Mouse (Mus musculus) heart, adult 8-10 months (tissue): ENCODE measurements around the gene Mrps35. TPM values are rescaled to one million over a fixed set of nuclear protein-coding genes. Genes with fewer than 3 reads are reported as not detected.

ENCODE experiments used
- DNase-seq: peaks from one replicate; pipeline ENCODE4 v3.0.0; 2022; ENCODE audit warnings: low spot score
- total RNA-seq, 4 experiments: library from RNA; stranded (reverse); gene quantifications; 2 replicates each; pipeline ENCODE4 v1.2.4; 2022

Mrps35 gene
- total RNA-seq: 100 to 1,000 TPM; 166 to 193 (median 175) TPM

GRCm38 (mm10) chr6:147042291-147043290 is at the start of gene Mrps35:
Gene Mrps35 (plus strand): TSS chr6:147042764.
- peak; percentile 87 for DNase-seq

DNA sequence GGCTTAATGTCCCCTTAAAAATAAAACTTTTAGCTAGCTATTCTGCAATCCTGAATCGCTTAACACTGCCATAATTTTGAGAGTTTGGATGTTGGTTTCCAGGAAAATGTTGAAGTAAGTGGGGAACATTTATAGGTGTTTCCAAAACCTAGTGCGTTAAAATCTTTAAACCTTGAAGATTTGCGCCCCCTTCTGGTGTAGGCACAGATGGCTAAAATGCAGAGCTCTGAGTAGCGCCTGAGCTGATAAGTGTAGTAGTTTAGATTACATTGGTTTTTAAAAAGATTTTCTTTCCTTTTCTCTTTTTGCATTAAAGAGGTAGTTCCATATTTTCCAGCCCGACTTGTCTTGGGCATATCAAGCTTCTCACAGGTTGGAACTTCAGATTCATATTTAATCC is 48.3 kb upstream of the Mrps35 start:
- peak; percentile 71 for DNase-seq

- no peak for DNase-seq
Measured at GRCm38 (mm10) chr6:146995391-146995790, 47.2 kb upstream of the Mrps35 start.

DNA sequence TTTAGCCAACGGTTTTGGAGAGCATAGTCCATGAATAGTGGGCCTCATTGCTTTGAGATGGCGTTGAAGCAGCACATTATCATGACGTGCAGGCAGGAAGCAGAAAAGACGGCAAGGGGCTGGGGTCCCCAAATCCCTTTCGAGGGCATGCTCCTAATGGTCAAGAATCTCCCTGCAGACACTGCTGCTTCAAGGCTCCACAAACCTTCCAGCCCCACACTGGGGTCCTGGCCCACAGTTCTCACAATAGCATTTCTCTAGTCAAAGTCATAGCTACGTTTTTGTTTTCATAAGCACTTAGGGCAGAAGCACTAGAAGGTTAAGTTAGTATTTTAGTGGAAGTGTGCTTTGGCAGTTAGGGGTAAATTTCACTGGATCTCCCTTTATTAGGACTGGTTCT is 46.7 kb upstream of the Mrps35 start:
- DNase-seq: no peak

DNA sequence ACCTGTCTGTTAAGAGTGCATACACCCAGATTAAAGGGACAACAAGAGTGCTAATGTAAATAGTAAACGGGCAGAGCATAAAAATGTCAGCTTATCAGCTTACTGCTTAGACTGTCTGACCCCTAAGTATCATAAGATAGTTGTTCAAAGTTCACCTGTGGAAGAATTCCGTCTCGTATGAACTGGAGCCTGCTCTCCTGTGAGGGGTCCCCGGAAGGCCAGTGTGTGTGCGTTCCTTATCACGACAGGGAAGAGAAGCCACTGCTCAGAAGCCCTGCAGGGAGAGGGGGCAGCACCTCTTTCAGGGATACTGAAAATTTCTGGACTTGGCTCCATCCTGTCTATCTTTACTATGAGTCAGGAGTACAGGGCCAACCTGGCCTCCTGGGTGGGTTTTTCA is 45.6 kb upstream of the Mrps35 start:
- DNase-seq: no peak

DNA sequence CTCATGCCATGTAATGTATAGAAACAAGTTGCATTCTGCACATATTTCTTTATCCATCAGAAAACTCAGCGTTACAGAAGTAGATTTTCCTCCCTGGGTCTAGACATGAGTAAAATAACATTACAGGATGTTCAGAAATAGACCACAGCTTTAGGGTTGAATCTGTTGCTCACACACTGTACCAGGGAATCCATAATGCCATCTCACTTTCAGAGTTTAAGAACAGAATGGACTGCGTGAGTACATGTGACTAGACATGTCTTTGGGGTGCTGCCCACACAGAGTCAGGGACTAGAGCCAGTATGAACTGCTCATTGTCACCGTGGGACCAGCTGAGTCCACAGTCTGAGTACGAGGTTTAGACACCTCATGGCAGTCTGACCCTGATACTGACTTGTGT is 43.9 kb upstream of the Mrps35 start:
- no peak for DNase-seq

GRCm38 (mm10) chr6:146999302-146999701 is 43.3 kb upstream of the Mrps35 start:
- DNase-seq: no peak

- no peak for DNase-seq
Measured at GRCm38 (mm10) chr6:146999755-147000154, 42.8 kb upstream of the Mrps35 start.

GRCm38 (mm10) chr6:147008148-147008547 is 34.4 kb upstream of the Mrps35 start:
- DNase-seq: no peak

GRCm38 (mm10) chr6:147010358-147010757 is 32.2 kb upstream of the Mrps35 start:
- no peak for DNase-seq

GRCm38 (mm10) chr6:147010811-147011520 is 31.6 kb upstream of the Mrps35 start:
- peak; percentile 12 for DNase-seq

- no peak for DNase-seq
Measured at GRCm38 (mm10) chr6:147011555-147011954, 31.0 kb upstream of the Mrps35 start.

DNA sequence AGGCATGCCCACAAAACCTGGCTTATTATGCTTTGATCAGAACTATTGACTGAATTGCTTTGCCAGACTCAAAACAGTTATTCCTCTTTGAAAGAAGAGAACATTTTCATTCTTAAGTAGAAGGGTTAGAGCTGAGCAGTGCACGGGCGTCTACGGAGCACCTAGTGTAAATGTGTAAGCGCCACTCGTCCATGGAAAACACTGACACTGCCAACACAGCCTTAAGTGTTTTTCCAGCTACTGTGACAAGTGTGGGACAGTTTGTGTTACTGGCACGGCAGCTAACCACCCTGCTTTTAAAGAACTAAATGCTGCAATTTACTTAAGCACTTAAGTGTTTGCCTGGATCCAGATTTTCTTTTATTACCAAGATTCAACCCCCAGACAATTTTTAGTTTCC is 30.6 kb upstream of the Mrps35 start:
- DNase-seq: no peak

DNA sequence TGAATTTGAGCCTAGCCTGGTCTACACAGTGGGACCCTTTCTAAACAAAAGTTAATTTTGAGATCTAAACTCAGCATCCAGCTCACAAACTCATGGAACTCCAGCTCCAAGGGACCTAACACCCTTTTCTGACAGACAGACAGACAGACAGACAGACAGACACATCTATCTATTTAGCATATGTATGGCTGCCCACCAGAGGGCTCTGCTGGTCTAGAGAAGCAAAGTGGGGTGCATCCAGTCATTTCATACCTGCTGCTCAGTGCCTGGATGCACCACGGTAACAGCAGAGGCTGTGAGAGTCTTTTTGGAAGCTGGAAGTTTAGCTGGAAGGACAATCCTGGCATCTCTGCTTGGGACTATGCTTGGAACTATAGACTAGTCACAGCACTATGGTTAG is 29.0 kb upstream of the Mrps35 start:
- DNase-seq: no peak

GRCm38 (mm10) chr6:147017906-147018305 is 24.7 kb upstream of the Mrps35 start:
- no peak for DNase-seq

DNA sequence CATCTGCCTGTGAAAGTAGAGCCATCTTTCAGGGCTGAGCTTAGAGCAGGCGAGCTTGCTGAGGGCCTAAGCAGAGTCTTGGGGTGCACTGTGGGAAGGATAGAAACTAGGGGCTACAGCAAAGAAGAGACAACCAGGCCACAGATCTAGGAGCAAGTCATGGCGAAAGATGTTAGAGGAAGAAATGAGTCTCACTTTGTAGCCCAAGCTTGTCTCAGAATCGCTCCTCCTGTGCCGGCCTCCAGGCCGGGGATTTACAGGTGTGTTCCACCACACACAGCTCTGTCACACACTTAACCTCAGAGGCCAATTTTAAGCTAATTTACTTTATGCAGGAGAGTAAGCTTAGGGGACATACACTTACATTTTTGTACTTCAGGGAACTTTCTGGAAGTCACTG is 24.2 kb upstream of the Mrps35 start:
- DNase-seq: no peak

DNA sequence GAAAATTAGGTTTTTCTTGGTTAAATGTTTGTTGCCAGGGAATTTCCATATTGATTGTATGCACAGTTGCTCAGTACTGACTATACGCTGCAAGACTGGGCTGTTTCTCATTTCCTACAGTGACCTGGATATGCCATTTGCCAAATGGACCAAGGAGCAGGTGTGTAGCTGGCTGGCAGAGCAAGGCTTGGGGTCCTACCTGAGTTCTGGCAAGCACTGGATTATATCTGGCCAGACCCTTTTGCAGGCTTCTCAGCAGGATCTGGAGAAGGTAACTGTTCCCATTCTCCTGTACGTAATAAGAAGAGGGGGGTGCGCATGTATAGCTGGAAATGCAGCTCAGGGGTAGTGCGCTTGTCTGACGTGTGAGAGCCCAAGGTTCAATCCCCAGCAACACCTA is 21.4 kb upstream of the Mrps35 start:
- DNase-seq: no peak

- peak; percentile 13 for DNase-seq
Measured at GRCm38 (mm10) chr6:147022375-147023132, 20.0 kb upstream of the Mrps35 start.

DNA sequence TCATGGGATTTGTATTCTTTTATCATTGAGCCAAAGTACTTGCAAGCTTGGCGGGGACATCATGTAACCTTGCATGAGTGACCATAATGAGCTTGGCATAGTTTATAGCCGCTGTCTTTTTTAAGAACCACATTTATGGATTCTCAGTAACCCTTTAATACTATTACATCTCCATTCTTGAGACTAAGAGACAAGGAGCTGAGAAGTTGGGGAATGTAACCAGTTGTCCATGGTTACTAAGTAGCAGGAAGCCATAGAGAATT is 19.5 kb upstream of the Mrps35 start:
- DNase-seq: peak; percentile 33

GRCm38 (mm10) chr6:147023568-147023967 is 19.0 kb upstream of the Mrps35 start:
- DNase-seq: no peak

DNA sequence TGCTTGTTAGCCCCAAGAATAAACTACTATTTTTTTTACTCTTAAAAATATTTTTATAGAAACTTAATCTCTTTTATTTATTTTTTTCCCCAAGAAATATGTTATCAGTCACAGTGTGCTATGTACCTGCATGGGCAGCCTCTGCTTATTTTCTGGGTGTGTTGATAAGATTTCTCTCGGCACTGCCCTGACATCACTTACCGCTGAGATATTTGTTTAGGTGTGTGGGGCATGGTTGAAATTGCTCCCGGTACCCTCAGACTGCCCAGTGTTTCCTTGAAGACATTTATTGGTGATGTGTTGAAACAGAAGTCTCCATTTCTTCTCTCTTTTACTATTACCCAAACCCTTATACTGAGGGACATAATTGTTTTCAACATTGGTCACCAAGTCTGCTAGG is 17.8 kb upstream of the Mrps35 start:
- no peak for DNase-seq

DNA sequence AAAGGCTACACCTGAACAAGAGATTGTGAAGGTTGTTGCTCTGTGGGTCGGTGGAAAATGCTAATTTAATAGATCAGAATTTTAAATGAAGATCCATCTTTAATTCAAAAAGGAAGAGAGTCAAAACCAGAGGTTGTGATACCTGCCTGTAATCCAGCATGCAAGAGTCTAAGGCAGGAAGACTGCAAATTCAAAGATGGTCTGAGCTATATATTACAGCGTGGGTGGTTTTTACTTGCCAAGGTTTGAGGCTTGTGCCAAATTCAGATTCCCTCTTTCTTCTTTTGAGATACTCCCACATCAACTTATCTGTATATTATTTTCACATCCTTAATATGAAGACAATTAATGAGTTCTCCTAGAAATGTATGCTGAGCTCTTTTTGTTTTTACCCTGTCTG is 14.2 kb upstream of the Mrps35 start:
- no peak for DNase-seq
